Mouse (Mus musculus) Patski (cell line): Measurements from ENCODE around the gene Tcp11l2. TPM values are rescaled to one million over a fixed set of nuclear protein-coding genes. Genes with fewer than 3 reads are reported as not detected.

Experiments used
- ATAC-seq: fragments of 100-300 bp; one replicate; pipeline ENCODE4 v1.8.0; 2021
- CTCF ChIA-PET: fragments of 350-600 bp; sonication (Branson Sonifier 250); formaldehyde crosslinking; loops from one replicate; lab custom pipeline; 2022; ENCODE audit warnings: inconsistent platforms; lab: Charles Lee
- POLR2A ChIA-PET: fragments of 350-600 bp; sonication (Branson Sonifier 250); formaldehyde crosslinking; loops from one replicate; lab custom pipeline; 2022; ENCODE audit warnings: antibody characterized with exemption, inconsistent platforms; lab: Charles Lee
- DNase-seq: peaks from one replicate; pipeline ENCODE4 v3.0.0-alpha.2; 2011; ENCODE audit warnings: low read depth, low spot score
- H3K27me3 ChIP-seq: fragments of 371-371 bp; one replicate; pipeline ENCODE4 v1.5.1; 2021
- CTCF ChIP-seq: fragments of 100-300 bp; IDR thresholded peaks from one replicate; pipeline ENCODE4 v1.5.1; 2021
- in situ Hi-C: fragments of 300-500 bp; cut with MboI; formaldehyde crosslinking; loops from 3 replicates; pipeline ENCODE4 v1.11.1; 2018; ENCODE audit warnings: low pct_unique_long_range_greater_than_20kb, mixed read lengths
- polyA plus RNA-seq: library from polyadenylated mRNA; unstranded; gene quantifications from one replicate; pipeline ENCODE4 v1.2.3, GENCODE M21; 2021

Gene Tcp11l2
- polyA plus RNA-seq, 1 experiment from 2014 or later: 33.0 TPM

- TF ChIP-seq CTCF: no peak
- CTCF ChIA-PET: no interaction called here
- in situ Hi-C loops: no loop called here
- no peaks in the 10 kb centered on the region for H3K27me3 ChIP-seq
- ATAC-seq (no peak), DNase-seq (no peak)
- POLR2A ChIA-PET: no interaction called here
Measured at GRCm38 (mm10) chr10:84578738-84579137, 2.3 kb downstream of the Tcp11l2 start.

- no peaks in the 10 kb centered on the region for H3K27me3 ChIP-seq
- CTCF ChIA-PET: no interaction called here
- POLR2A ChIA-PET: no interaction called here
- no peak for TF ChIP-seq CTCF
- in situ Hi-C loops: no loop called here
- ATAC-seq: no peak
- no peak for DNase-seq
Measured at GRCm38 (mm10) chr10:84579527-84579926, 3.1 kb downstream of the Tcp11l2 start.

GRCm38 (mm10) chr10:84581191-84581590 is 4.8 kb downstream of the Tcp11l2 start:
- ATAC-seq: no peak
- ChIA-PET CTCF (no interaction called here), POLR2A (no interaction called here)
- in situ Hi-C loops: no loop called here
- H3K27me3 ChIP-seq: no peaks in the 10 kb centered on the region
- DNase-seq: no peak
- no peak for TF ChIP-seq CTCF

- H3K27me3 ChIP-seq: no peaks in the 10 kb centered on the region
- in situ Hi-C loops: no loop called here
- DNase-seq (no peak), ATAC-seq (no peak)
- CTCF ChIA-PET: interaction anchor here (0.9 kb wide), 1 partner anchor 9 kb away, joined by 3 read pairs; no protein-coding TSS in a partner anchor
- TF ChIP-seq CTCF: no peak
- POLR2A ChIA-PET: no interaction called here
Measured at GRCm38 (mm10) chr10:84582236-84582635, 5.8 kb downstream of the Tcp11l2 start.

- no peak for TF ChIP-seq CTCF
- in situ Hi-C loops: no loop called here
- no peaks in the 10 kb centered on the region for H3K27me3 ChIP-seq
- DNase-seq: peak; percentile 22
- peak; percentile 62 for ATAC-seq
- ChIA-PET POLR2A (interaction anchor here (0.6 to 0.7 kb wide), 2 partner anchors 790 to 1717 kb away, joined by 3 read pairs; no protein-coding TSS in a partner anchor), CTCF (interaction anchor here (2.0 kb wide), 1 partner anchor 49 kb away, joined by 5 read pairs; no protein-coding TSS in a partner anchor)
Measured at GRCm38 (mm10) chr10:84584451-84585293, 8.2 kb downstream of the Tcp11l2 start.

- in situ Hi-C loops: no loop called here
- ChIA-PET POLR2A (interaction anchor here (0.7 kb wide), 1 partner anchor 789 kb away, joined by 3 read pairs; no protein-coding TSS in a partner anchor), CTCF (interaction anchor here (2.0 kb wide), 1 partner anchor 49 kb away, joined by 5 read pairs; no protein-coding TSS in a partner anchor)
- no peaks in the 10 kb centered on the region for H3K27me3 ChIP-seq
- no peak for ATAC-seq
- no peak for DNase-seq
- TF ChIP-seq CTCF: no peak
Measured at GRCm38 (mm10) chr10:84585294-84585650, 8.8 kb downstream of the Tcp11l2 start.

- POLR2A ChIA-PET: no interaction called here
- H3K27me3 ChIP-seq: no peaks in the 10 kb centered on the region
- CTCF ChIA-PET: interaction anchor here (0.6 to 1.3 kb wide), 2 partner anchors 8 to 13 kb away, joined by 3 read pairs; no protein-coding TSS in a partner anchor
- in situ Hi-C loops: no loop called here
- ATAC-seq (no peak), DNase-seq (no peak)
- no peak for TF ChIP-seq CTCF
Measured at GRCm38 (mm10) chr10:84590956-84591355, 14.5 kb downstream of the Tcp11l2 start.

- no peaks in the 10 kb centered on the region for H3K27me3 ChIP-seq
- ChIA-PET CTCF (interaction anchor here (0.6 to 1.5 kb wide), 3 partner anchors 9 to 76 kb away, joined by 3 to 5 read pairs (median 3); no protein-coding TSS in a partner anchor), POLR2A (no interaction called here)
- no peak for ATAC-seq
- in situ Hi-C loops: no loop called here
- DNase-seq: no peak
- TF ChIP-seq CTCF: no peak
Measured at GRCm38 (mm10) chr10:84591640-84592148, 15.3 kb downstream of the Tcp11l2 start.

- ATAC-seq (no peak), DNase-seq (no peak)
- ChIA-PET POLR2A (no interaction called here), CTCF (interaction anchor here (1.5 kb wide), 1 partner anchor 77 kb away, joined by 5 read pairs; no protein-coding TSS in a partner anchor)
- no peak for TF ChIP-seq CTCF
- H3K27me3 ChIP-seq: no peaks in the 10 kb centered on the region
- in situ Hi-C loops: no loop called here
Measured at GRCm38 (mm10) chr10:84592745-84593144, 16.3 kb downstream of the Tcp11l2 start.

- DNase-seq: no peak
- ChIA-PET POLR2A (no interaction called here), CTCF (interaction anchor here (0.9 to 1.2 kb wide), 2 partner anchors 10 to 83 kb away, joined by 3 read pairs; no protein-coding TSS in a partner anchor)
- no peaks in the 10 kb centered on the region for H3K27me3 ChIP-seq
- ATAC-seq: no peak
- in situ Hi-C loops: no loop called here
- TF ChIP-seq CTCF: no peak
Measured at GRCm38 (mm10) chr10:84597127-84597785, 20.8 kb downstream of the Tcp11l2 start.
